Mouse (Mus musculus) natural killer cell, adult 2 months (primary cell): ENCODE data around the gene Pla2g3.

ENCODE experiments used
- DNase-seq, 2 experiments: peaks; one replicate each; pipeline ENCODE4 v3.0.0; 2022; ENCODE audit warnings: low spot score in 2 of 2

Pla2g3 gene

DNA sequence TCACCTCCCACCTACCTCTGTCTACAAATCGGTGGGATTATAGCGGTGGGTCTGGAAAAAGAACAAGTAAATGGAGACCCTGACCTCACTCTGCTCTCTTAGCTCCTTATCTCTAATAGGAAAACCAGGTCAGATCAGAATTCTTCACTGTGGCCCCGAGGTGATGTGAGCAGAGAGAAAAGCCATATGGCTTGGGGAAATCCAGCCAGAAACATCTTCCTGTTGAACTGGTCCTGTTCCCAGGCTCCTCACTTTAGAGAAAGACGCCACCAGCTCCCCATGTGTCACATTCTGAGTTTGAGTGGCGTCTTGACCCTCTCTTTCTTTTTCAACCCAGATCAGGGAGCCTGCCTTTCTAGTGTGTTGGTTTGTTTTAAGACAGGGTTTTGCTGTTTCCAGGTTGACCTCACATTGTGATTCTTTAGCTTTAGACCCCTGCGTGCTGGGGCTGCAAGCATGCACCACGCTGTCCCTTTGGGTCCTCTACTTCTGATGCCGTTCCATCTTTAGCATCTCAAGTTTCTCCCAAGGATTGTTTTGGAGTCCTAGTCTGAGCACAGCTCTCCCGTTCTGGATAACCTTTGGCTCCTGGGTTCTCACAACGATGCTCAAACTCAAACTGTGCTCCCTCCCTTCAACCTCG is 31.8 kb downstream of the Pla2g3 start:
- DNase-seq, result no peak

DNA sequence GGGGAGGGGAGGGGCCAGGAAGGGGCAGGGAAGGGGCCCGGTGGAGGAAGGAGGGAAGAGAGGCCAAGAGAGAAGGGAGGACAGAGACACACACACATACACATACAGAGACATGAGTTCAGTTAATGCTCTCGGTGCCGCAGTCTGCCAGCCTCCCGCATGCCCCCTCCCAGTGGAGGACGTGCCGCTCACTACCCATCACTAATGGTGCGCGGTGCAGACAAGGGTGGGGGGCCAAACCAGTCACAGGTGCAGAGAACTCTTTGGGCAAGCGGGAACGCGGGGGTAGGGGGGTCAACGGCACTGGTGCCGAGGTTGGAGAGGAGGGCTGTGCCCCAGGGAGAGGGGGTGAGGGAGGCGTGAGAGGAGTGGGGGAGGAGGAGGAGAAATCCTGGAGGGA is 32.8 kb downstream of the Pla2g3 start:
- no peak for DNase-seq

DNA sequence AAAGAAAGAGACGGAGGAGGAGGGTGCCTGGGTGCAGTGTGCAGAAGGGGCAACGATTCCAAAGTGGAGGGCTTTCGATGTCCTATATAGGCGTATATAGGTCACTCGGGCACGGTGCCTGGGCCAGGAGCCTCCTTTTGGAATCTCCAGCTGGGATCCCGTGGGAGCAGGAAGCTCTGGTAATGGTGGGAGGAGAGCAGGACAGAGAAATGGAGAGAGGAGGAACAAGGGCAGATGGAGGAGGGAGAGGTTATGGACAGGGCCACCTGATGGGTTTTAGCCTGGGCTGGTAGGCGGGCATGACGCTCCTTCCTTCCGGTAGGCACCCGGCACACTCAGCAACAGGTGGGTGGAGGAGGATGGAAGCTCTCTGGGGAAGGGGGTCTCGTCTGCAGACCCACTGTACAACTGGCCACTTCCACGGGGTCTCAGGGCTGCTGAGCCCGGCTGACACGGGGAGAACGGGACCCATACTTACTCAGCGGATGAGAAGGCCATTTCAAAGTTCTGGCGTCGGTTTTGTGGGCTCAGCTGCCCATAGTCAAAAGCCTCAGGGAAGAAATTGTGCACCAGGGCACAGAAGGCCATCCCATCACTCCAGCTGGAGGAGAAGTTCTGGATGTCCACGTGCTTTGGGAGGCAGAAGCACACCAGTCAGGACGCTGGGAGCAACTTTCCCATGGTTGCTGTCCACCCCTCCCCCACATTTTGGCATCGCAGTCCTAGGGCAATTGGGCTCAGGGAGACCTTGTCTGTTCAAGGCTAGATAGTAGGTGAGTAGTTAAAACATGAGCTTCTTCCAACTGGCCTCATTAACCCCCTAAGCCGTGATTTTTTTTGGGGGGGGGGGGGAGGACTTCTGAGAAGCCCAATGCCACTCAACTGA is 33.5 kb downstream of the Pla2g3 start:
- no peak for DNase-seq

DNA sequence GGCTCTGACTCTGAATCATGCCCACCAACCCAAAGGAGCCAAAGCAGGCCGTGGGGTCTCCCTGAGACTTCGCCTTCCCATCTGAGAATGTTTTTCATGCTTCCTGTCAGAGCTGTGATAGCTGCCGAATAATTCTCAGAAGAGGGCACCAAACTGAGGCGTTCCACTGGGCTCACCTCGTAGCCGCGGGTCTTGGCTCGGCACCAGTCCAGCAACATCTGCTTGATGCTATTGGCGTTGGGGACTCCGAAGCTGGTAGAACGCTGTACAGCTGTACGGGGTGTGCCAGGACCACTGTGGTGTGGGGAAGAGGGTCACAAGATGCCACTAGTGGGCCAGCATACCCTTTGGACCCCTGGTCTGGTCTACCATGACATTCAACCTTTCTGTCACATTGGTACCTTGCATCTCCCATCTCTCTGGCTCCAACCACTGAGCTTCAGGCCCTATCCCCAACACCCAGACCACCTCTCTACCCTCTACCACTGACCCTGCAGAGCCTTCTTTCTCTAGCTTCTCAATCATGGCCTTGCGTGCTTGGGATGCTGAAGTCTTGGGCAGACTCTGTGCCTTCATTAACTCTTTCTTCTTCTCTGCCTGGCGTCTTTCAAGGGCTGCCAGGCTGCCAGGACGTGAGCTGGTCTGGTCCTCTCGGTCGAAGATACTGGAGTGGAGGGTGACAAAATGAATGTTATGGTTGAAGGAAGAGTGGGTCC is 34.4 kb downstream of the Pla2g3 start:
- DNase-seq, result no peak

DNA sequence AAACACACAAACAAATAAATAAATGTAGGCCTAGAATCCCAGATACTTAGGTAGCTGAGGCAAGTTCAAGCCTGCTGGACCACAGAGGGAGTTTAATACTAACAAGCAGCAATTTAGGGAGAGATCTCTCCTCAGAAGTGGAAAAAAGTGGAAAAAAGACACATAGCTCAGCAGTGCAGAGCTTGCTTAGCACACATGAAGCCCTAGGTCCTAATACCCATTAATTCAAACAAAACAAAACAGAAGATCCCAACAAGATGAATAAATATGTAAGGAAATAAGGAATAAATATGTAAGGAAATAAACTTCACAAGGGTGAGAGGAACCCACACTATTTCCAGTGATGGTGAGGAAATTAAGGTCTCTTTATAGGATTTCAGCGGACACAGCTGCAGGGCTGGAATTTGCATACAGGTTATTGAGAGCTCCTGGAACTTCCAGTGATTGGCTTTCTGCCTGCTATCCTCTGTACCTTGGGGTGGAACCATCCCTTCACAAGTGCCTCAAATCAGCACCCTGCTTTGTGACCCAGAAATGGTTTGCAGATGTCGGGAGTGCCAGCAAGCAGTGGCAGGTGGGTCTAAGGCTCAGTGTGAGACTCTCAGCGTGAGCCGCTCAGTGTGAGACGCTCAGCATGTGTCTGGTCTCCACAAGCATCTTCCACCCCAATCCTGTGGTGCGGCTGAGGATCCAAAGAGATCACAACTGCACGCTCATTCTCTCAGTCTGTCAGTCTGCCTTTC is 35.9 kb downstream of the Pla2g3 start:
- no peak for DNase-seq

DNA sequence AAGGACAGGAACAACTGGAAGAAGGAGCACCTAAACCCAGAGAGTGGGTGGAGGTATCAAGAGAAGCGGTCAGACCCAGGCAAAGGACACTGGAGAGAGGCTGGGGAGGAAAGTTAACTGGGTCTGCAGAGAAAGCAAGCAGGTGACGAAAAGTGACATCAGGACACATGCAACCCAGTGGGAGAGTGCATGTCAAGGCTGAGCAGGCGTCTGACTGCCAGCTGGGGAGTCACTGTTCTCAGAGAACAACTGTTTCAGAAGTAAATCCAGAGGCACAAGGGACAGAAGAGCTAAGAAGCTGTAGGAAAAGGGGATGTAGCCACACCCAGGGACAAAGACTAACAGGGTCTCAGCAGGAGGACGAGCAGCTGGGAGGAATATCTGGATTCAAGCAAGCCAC is 37.5 kb downstream of the Pla2g3 start:
- DNase-seq, result no peak

DNA sequence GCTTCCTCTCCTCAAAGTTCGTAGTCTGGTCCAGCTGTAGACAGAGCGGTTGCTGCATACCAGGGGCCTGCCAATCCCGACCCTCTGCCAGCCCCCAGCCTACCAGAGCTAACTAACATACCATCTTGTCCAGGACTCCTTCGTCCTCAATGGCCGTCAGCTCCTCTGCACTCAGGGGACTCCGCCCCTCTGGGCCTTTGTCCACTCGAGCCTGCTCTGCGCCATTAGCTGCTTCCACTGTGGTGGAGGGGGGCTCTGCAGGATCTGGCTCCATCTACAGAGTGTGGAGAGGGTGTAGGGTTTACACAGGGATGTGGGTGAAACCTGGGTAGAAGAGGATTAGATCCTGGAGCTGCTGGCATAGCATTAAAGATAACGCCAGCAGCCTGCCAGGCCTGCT is 38.1 kb downstream of the Pla2g3 start:
- no peak for DNase-seq

DNA sequence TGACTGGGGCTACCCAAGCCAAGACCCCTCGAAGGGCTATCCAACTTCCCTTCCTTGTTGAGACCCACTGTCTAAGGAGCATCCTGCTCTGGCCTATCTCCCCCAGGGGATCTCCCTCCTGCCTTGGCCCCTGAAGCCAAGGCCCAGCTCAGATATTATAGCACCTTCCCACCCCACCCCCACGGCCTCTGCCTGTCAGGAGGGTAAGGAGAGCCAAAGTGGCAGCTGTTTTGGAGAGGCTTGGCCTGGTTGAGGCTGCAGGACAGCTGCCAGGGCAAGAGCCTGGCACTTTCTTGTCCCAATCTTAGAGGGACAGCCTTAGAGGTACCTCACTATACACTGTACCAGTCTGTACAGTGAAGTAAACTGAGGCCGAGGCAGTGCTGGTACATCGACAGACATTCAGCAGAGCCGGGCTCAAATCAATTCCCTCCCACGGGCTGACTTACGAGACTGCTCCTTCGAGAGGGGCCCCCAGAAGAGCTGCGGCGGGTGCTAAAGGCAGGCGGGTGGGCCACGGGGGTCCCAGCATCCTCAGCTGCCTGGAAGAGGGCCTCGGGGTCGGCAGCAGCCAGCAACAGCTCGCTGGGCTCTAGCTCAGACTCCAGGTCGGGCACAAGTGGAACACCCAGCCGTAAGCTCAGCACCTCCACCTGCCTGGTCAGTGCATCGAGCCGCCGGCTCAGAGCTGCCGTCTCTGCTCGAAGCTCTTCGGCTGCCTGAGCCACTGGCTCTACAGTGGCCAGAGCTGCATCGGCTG is 39.1 kb downstream of the Pla2g3 start:
- no peak for DNase-seq

DNA sequence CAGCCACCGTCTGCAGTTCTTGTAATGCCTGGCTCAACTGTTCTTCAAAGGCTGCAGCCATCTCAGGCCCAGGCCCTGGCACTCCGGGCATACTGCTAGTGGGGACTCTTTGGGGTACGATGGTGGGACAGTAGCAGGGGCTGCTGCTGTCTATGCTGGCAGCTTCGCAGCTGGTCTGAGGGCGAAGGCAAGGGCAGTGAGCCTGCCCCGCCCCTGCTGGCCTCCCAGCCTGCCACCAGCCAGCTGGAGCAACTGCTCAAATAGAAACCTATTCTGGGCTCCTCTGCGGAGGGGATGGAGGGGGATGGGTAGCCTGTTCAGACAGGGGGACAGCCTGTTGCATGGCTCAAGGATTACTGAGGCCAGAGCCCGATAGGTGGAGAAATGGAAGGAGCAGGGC is 39.7 kb downstream of the Pla2g3 start:
- DNase-seq, result no peak

DNA sequence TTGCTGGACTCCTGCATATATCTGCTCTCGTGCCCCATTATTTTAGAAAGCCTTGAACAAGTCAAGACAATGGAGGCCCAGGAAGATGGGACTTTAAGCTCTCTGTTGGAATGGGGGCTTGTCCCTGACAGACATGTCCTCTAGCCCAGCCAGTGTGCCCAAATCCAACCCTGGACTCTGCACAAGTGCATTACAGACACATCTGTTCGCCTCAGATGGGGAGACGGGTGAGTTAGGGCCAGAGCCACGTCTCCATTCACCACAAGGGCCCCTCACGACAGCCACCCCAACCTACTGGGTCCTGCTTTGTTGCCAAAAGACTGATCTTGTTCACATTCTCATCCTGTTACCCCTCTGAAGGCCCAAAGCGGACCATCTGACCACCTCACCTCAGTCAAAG is 40.1 kb downstream of the Pla2g3 start:
- DNase-seq, result no peak

DNA sequence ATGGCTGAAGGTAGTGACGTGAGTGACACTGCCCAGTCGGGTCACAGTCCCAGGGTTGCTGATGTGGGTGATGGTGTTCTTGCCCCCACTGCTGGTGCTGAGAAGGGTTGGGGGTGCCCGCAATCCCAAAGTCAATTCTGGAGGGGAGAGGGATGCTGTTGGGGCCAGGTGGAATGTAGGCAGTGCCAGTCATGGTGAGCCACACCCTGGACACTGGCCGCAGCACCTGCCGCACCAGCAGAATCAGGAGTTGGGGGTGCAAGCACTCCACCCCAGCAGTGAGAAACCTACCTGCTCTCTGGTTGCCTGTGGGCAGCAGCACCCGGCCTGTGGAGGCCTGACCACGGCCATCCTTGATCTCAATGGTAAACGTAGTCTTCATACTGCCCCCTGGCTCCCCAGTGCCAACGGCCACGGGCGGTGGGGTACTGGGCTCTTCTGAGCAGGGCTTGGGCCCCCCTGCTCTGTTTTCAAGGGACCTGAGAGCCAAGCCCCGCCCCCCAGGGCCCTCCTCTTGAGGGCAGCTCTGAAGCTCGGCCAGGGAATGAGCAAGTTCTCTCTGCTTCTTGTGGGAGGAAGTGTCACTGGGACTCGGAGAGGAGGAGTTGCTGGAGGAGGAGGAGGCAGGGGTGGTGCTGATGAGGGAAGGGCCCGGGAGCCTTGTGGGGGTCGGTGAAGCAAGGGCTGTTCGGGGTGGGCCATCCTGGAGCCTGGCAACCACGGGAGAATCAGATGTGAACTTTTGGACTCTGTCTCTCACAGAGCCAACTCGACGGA is 41.6 kb downstream of the Pla2g3 start:
- DNase-seq, result no peak

DNA sequence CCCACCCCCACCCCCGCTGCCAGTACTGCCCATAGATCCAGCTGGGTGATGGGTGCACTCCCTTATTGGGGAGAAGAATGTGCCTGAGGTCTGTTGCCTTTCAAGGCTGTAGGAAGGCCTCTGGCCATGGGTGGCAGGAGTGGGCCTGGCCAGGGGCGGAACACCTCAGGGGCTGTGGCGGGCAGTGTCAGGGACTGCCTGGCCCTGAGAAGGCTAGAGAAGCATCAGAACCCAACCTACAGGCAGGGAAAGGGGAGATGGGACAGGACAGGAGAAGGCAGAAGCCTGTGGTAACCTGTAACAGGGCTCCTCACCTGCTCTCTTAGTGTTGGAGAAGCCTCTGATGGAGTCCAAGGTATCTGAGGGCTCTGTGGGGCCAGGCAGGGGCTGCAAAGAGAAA is 42.6 kb downstream of the Pla2g3 start:
- DNase-seq, result no peak

DNA sequence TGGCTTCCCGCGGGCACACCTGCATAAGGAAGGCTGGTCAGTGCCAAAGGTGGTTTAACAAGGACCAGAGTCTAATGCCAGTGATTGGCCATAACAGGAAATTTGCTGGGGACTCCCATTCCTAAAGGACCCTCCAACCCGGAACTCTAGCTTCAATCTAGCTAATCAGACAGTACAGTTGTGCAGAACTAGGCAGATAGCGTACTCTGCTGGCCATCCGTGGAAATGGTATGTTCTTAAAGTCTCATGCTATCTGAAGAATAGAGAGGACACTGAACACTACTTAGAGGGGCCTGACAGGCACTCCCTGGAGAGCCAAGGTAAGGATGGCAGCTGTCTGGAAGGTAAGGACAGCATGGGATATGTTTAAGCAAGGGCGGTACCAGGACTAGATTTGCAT is 43.5 kb downstream of the Pla2g3 start:
- DNase-seq, result no peak

DNA sequence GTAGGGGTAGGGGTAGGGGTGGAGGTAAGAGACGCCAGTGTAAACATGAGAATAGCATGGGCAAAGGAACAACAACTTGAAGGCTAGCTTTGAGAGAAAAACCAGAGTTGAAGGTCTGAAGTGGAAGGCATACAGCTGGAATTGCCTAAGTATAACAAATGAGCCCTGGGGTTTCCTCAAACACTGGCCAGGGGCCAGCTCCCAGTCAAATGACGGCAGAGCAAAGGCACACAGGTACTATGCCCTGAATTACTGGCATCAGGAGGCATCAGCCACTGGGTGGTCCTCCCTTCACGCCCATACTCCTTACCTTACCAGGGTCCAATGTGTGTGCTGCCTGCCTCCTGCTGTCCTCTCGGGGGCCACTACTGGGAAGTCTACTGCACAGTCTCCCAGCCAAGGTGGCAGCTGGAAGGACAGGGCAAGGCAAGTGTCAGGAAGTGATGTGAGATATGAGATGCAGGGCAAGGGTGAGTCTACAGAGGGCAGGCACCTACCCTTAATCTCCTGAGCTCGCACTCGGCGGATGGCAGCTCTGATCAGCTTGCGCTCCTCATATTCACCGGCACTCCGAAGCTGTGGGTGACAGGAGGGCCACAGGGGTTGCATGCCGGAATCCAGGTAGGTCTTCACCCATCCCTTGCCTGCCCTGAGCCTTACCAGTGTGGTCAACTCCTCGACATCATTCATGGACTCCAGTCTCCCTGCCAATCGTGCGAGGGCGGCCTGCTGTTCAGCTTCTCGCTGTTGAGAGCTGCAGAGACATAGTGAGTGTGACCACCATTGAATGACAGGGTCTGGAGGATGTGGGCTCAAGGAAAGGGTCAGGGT is 44.2 kb downstream of the Pla2g3 start:
- no peak for DNase-seq

DNA sequence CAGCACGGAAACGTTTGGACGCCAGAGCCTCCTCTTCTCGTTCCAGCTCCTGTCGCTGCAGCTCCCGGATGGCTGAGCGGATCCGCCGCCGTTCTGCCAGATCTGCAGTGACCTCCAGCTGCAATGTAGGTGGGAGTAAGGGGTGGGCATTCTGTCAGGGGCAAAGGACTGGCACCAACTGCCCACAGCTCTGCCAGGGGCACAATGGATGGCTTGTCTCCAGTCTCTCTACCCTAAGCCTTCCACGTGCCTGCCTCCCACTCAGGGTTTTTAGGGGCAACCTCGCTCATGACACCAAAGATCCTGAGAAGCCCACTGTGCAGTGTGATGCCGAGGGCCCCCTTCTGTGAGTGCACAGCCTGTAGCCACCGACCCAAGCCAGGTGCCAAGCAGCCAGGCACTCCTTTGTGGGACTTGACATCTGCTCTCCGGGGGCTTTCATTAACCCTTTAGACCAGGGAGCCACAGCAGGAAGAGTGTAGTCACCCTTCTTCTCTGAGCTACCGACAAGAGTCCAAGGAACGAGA is 45.4 kb downstream of the Pla2g3 start:
- no peak for DNase-seq

DNA sequence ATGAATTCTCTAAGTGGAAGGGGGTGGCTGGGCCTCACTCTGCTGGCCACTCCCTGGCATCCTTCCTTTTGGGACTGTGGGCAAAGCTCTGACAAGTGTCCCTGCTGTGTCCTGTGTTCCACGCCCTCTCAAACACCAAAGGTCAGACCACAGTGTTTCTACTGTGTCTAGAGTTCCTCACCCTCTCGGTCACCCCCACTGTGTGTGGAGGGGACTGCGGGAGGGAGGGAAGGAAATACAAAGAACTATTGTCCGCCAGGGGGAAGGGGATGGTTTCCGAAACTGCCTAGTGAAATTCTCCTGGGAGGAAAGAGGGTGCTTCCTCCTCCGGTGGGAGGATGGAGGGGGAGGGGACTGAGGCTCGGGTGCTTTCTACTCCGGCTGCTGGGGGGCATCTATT is 46.9 kb downstream of the Pla2g3 start:
- DNase-seq, result peak in 1 of 2 experiments; percentile 20

DNA sequence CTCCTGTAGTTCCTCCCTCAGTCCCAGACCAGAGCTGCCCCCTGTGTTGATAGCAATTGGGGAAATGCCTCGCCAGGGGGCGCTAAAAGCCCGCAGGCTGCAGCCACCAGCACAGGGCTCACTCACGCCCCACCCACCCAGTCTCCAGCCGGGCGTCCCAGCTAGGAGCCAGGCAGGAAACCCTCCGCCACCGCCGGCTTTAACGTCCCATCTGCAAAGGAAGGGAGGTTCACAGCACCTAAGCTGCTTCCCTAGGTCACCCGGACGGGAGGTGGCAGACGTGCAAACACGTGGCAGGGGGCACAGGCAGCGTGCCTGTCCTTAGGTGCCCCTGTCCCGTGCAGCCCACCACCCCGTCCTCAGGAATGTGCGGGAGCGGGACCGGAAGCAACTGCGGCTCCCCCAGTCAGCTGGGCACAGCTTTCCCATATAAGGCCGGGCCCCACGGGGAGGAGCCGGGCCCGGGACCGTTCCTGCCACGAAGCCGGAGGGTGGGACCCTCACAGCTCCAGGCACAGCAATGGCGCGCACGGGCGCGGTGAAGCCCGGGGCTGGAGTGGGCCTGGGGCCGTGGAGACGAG is 47.4 kb downstream of the Pla2g3 start:
- peak; percentile 82 to 91 for DNase-seq

DNA sequence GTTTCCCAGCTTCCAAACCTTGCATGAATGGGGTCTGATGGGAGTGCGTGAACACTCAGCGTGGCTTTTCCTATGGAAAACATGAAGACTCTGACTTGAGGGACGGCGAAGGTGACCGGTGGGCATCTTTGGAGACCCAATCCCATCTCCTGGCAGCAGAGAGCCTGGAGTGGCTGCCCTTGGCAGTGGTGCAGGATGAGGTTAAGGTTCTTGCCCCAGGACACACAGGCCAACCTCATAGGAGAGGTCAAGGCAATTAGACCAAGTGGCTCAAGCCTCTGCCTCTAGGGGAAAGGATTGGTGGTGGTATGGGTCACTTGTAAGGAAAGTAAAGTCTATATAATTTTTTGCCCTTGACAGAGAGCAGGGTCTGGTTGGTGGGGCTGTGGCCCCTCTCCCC is 48.0 kb downstream of the Pla2g3 start:
- DNase-seq, result no peak

DNA sequence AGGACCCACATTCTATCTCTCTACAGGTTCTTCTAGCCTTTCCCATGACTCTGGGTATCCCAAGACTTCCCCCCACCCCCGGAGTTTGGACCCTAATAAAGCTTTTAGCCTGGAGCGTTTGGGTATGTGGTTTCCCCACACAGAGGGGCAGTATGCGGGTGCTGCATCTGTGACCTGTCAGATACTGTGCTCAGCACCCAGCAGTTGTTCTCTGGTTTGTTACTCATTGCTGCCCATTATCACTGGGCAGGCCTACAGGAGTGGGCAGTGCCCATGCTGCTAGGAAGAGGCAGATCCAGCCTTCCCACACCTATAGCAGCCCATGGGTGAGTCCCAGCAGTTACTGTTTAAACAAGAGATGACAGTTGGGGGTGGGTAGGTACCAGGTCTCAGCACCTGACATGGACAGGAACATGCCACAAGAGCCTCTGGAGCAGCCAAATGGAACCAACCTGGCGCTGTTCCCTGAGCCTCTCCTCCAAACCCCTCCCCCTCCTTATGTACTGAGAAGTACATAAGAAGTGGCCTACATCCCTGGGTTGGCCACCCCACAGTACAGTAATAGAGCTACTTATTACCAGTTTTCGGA is 48.8 kb downstream of the Pla2g3 start:
- DNase-seq, result no peak
